Mouse (Mus musculus) kidney, postnatal 0 days (tissue): Measurements from ENCODE around the gene Cd47. TPM values are rescaled to one million over a fixed set of nuclear protein-coding genes. Genes with fewer than 3 reads are reported as not detected.
A peak's percentile ranks its signal among the peaks of the same experiment; 100 is the strongest.

Experiments
- ATAC-seq: fragments of 200-750 bp; cut with Nextera tagmentation; replicated peaks from 2 replicates; pipeline ENCODE4 v1.8.0; 2017; ENCODE audit warnings: low read depth, moderate number of reproducible peaks, moderate TSS enrichment, moderate library complexity; ENCODE audit not compliant: low FRiP score
- DNase-seq: peaks from one replicate; pipeline ENCODE4 v3.0.0-alpha.2; 2016; ENCODE audit warnings: low spot score
- H3K27ac ChIP-seq: fragments of 300-500 bp; sonication (generic); 2 replicates; pipeline ENCODE4 v1.5.1; 2014; ENCODE audit warnings: mild to moderate bottlenecking
- H3K27me3 ChIP-seq: fragments of 300-500 bp; sonication (generic); 2 replicates; pipeline ENCODE4 v1.6.1; 2014; ENCODE audit warnings: low read length, mixed read lengths; ENCODE audit not compliant: insufficient read depth
- H3K36me3 ChIP-seq: fragments of 300-500 bp; sonication (generic); 2 replicates; pipeline ENCODE4 v1.6.1; 2014; ENCODE audit warnings: low read length, mixed read lengths; ENCODE audit not compliant: insufficient read depth
- H3K4me1 ChIP-seq: fragments of 300-500 bp; sonication (generic); replicated peaks from 2 replicates; pipeline ENCODE4 v1.6.1; 2014; ENCODE audit warnings: antibody characterized with exemption, low read length, mixed read lengths; ENCODE audit not compliant: insufficient read depth
- H3K4me2 ChIP-seq: fragments of 300-500 bp; sonication (generic); 2 replicates; pipeline ENCODE4 v1.6.1; 2014; ENCODE audit warnings: mild to moderate bottlenecking, low read length, moderate library complexity, mixed read lengths
- H3K4me3 ChIP-seq: fragments of 300-500 bp; sonication (generic); replicated peaks from 2 replicates; pipeline ENCODE4 v1.5.1; 2014; ENCODE audit warnings: low read depth, low read length
- H3K9ac ChIP-seq: fragments of 300-500 bp; sonication (generic); 2 replicates; pipeline ENCODE4 v1.6.1; 2014; ENCODE audit warnings: low read depth, low read length
- H3K9me3 ChIP-seq: fragments of 300-500 bp; sonication (generic); replicated peaks from 2 replicates; pipeline ENCODE4 v1.6.1; 2016; ENCODE audit warnings: low read length, inconsistent platforms, mixed read lengths
- CTCF ChIP-seq: IDR thresholded peaks from 2 replicates; pipeline ENCODE4 v1.5.1; 2016; ENCODE audit warnings: antibody characterized with exemption, low read depth, mild to moderate bottlenecking, moderate library complexity
- WGBS: fragments of 180-500 bp; shearing (Covaris S2); extraction: QIAGEN DNeasy Blood & Tissue Kit; methylation state at CpG from one replicate; pipeline ENCODE4 v1.1.7; 2014; 5-methylcytosine and 5-hydroxymethylcytosine counted together
- polyA plus RNA-seq: library from polyadenylated mRNA; unstranded; fragments of >200 nt; fragmentation: Nextera tagmentation; extraction: Ambion mirVana; gene quantifications from 2 replicates; pipeline ENCODE4 v1.2.1, GENCODE M21; 2015

Cd47 gene
- polyA plus RNA-seq, 1 experiment from 2014 or later = 95.6 TPM

DNA sequence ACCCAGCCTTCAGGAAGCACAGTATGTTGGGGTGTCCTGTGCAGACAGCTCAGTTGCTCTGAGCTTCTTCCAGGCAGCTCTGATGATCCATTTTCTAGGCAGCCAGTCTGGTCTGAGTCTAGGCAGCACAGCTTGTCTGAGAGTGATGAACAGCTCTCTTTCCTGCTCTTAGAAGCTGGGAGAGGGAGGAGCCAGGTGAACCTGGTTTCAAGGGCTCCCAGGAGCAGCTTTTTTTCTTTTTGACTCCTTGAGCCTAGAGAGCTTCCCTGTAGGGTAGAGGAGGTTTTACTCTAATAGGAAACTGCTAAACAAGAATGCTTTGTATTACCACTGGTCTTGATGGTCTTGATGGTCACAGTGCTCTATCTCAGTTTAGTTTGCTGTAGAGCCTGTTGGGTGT is 101.1 kb downstream of the Cd47 start:
- ATAC-seq (no peak), DNase-seq (no peak)
- Histone ChIP-seq H3K4me1 (0 out of 2 replicates have a peak, but pooled peaks cover 9% of the 10 kb centered on the region), H3K27ac (no peak overlapping the region), H3K4me3 (no peak overlapping the region), H3K9ac (no peak overlapping the region), H3K9me3 (no peaks in the 10 kb centered on the region), H3K4me2 (no peak overlapping the region), H3K36me3 (peaks cover 10% of the 10 kb centered on the region; the same call in 1 of the 2 replicates), H3K27me3 (no peaks in the 10 kb centered on the region)
- TF ChIP-seq CTCF = no peak

DNA sequence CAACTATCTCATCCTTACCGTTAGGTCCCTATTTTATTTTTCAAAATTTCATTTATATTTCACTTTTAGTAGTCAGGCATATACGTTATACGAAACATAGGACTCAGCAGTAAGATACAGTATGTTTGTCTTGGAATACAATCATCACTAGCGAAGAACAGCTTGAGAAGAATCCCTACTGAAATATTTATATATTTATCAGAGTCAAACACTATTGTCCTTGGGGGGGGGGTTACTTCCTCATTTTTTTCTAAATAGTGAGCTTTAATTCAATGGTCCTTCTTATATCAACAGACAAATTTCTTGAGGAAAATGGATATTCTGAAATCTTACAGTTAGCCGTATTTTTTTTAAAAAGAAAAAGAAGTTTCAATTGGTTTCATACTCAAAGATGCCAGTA is 101.8 kb downstream of the Cd47 start:
- DNase-seq = no peak
- Histone ChIP-seq H3K9ac (no peak overlapping the region), H3K27ac (no peak overlapping the region), H3K9me3 (no peaks in the 10 kb centered on the region), H3K36me3 (peaks cover 10% of the 10 kb centered on the region; the same call in 1 of the 2 replicates), H3K27me3 (no peaks in the 10 kb centered on the region), H3K4me2 (no peak overlapping the region), H3K4me3 (no peak overlapping the region), H3K4me1 (0 out of 2 replicates have a peak, but pooled peaks cover 9% of the 10 kb centered on the region)
- no peak for ATAC-seq
- WGBS = 96% methylated on average over 5 of the region's 5 CpGs
- TF ChIP-seq CTCF = no peak

DNA sequence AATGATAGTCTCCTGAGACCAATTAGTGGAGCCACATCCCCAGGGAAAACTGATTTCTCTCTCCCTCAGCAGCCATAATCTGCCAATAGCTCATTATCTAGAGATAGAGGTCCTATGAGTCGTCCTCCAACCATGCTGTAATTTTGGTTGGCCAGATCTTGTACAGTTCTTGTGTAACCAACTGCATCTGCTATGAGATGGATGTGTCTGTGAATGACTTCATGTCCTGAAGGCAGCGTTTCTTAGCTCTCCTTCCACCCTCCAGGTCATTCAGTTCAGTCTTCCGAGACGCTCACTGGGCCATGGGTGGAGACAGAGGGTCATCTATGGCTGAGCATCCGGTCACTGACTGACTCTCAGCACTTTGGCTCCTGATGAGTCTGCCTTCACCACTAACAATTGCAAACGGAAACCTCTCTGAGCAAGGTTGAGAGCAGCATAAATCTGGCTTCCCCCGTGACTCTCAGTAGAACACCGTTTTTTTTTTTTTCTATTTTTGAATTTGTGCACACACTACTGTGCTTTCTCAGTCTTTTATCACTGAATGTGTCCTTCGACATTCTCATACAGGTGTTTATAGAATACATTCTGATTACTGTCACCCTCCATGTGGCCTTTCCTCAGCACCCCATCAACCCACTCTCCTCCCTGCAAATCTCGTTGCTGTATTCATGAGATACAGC is 104.1 kb downstream of the Cd47 start:
- WGBS = 73% methylated on average over 10 of the region's 10 CpGs
- no peak for TF ChIP-seq CTCF
- DNase-seq = no peak
- no peak for ATAC-seq
- Histone ChIP-seq H3K36me3 (peaks cover 4% of the 10 kb centered on the region; the same call in 1 of the 2 replicates), H3K4me2 (no peak overlapping the region), H3K4me3 (no peak overlapping the region), H3K27me3 (no peaks in the 10 kb centered on the region), H3K9me3 (no peaks in the 10 kb centered on the region), H3K4me1 (0 out of 2 replicates have a peak, but pooled peaks cover 9% of the 10 kb centered on the region), H3K27ac (no peak overlapping the region), H3K9ac (no peak overlapping the region)

DNA sequence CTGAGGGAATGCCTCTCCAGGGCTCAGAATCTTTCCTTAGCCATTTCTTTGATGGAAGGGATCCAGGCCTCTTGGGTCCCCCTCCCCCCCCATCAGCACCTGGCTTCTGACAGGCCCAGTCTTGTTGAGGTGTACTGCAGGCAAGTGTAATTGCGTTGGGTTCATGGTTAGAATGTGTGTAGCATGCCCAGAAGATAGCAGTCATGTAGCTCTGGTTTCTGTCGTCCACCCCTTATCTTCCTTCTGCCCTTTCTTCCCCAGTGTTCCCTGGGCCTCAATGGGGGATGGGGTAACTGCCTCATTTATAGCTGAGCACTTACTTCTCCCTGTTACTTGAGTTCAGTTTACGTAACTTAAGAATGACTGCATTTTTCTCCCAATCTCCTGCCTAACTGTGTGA is 104.7 kb downstream of the Cd47 start:
- H3K4me3 ChIP-seq = no peak overlapping the region
- H3K9me3 ChIP-seq = no peaks in the 10 kb centered on the region
- H3K4me2 ChIP-seq = no peak overlapping the region
- DNase-seq (no peak), ATAC-seq (no peak)
- 0 out of 2 replicates have a peak, but pooled peaks cover 4% of the 10 kb centered on the region for H3K36me3 ChIP-seq
- H3K27ac ChIP-seq = no peak overlapping the region
- no peaks in the 10 kb centered on the region for H3K27me3 ChIP-seq
- H3K4me1 ChIP-seq = 0 out of 2 replicates have a peak, but pooled peaks cover 9% of the 10 kb centered on the region
- TF ChIP-seq CTCF = no peak
- H3K9ac ChIP-seq = no peak overlapping the region
- WGBS = 71% methylated on average over 3 of the region's 3 CpGs

DNA sequence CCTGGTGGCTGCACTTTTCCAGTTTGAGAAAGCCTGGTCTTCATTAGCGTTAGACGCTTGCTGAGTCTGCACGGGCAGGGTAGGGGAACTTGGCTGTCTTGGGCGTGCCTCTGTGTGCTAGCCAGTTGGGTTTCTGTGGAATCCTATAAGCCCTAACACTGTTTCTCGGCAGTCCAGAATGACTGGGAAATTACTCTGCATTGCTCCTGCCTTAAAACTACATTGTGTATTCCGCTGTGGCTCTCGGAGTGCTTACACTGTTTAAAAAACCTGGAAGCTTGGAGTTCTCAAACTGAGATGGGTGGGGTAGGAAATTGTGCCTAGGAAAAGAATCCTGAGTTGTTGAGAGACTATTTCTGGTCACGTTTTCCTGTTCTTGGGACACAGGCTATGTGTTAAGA is 105.3 kb downstream of the Cd47 start:
- WGBS = 67% methylated on average over 8 of the region's 8 CpGs
- H3K9ac ChIP-seq = no peak overlapping the region
- ATAC-seq = no peak
- no peak overlapping the region for H3K4me2 ChIP-seq
- peak; percentile 32 for DNase-seq
- H3K27me3 ChIP-seq = no peaks in the 10 kb centered on the region
- no peaks in the 10 kb centered on the region for H3K9me3 ChIP-seq
- peak overlapping the region; percentile 54; the same call in 1 of the 2 replicates for H3K27ac ChIP-seq
- H3K4me1 ChIP-seq = 0 out of 2 replicates have a peak, but pooled peaks cover 9% of the 10 kb centered on the region
- TF ChIP-seq CTCF = no peak
- H3K36me3 ChIP-seq = 0 out of 2 replicates have a peak, but pooled peaks cover 4% of the 10 kb centered on the region
- no peak overlapping the region for H3K4me3 ChIP-seq

DNA sequence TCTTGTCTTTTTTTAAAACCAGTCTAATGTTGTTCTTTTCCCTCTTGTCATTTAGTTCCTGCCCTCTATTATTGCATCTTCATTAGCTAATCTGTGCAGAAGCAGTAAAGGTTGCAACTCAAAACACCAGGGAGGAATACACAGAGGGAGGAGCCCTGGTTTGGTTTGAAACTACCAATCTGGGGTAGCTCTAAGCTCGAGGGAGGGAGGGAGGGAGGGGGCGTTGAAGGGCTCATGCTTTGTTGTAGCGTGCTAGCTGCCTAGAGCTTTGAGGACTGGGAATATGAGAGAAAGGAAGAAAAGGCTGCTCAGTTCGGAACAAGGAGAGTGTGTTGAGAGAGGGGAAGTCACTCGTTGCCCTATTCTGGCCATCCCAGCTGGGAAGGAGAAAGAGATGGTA is 105.7 kb downstream of the Cd47 start:
- no peak for DNase-seq
- Histone ChIP-seq H3K4me3 (no peak overlapping the region), H3K27me3 (no peaks in the 10 kb centered on the region), H3K36me3 (0 out of 2 replicates have a peak, but pooled peaks cover under 1% of the 10 kb centered on the region), H3K4me2 (no peak overlapping the region), H3K27ac (0 out of 2 replicates have a peak overlapping the region, but pooled peaks have one; percentile 2), H3K9ac (no peak overlapping the region), H3K4me1 (0 out of 2 replicates have a peak, but pooled peaks cover 9% of the 10 kb centered on the region), H3K9me3 (no peaks in the 10 kb centered on the region)
- WGBS = 48% methylated on average over 5 of the region's 5 CpGs
- no peak for TF ChIP-seq CTCF
- no peak for ATAC-seq
